Mouse (Mus musculus) heart, adult 2 months (tissue): Measurements from ENCODE around the gene Olfr316.

Source experiments
- CTCF ChIP-seq: fragments of 200-600 bp; IDR thresholded peaks from 2 replicates; pipeline ENCODE4 v1.8.1; 2022; ENCODE audit warnings: antibody characterized with exemption, mild to moderate bottlenecking, moderate library complexity
- EP300 ChIP-seq: fragments of 200-500 bp; IDR thresholded peaks from 2 replicates; pipeline ENCODE4 v1.6.1; 2011; ENCODE audit warnings: low read depth, low read length, control low read depth; ENCODE audit not compliant: insufficient read depth
- POLR2A ChIP-seq: fragments of 200-500 bp; IDR thresholded peaks from 2 replicates; pipeline ENCODE4 v1.6.1; 2011; ENCODE audit warnings: mild to moderate bottlenecking, low read depth, low read length, control low read depth; ENCODE audit not compliant: insufficient read depth

DNA sequence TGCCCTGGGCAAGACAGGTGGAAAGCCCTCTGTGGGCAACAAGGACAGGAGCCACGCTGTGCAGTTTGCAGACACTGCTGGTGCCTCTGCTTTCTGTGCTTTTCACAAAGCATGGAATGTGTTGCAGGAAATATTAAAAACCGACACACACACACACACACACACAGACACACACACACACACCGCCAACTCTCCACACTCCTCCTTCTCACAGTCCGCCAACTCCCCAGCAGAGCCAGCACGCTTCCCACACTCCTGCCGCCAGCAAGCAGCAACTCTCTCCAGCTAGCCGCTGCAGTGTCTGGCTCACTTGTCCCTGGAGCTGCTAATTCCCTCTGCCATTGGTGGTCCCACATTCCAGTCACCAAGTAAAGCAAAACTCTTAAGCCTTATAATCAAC, 44.3 kb downstream of the Olfr316 start:
- TF ChIP-seq EP300 (no peak), POLR2A (no peak), CTCF (no peak)
